Mouse (Mus musculus): ENCODE results near the gene Kcnk13. TPM values are rescaled to one million over a fixed set of nuclear protein-coding genes. Genes with fewer than 3 reads are reported as not detected.

The Kcnk13 gene
- polyA plus RNA-seq, 1 experiment from 2014 or later, result 0.94 TPM

DNA sequence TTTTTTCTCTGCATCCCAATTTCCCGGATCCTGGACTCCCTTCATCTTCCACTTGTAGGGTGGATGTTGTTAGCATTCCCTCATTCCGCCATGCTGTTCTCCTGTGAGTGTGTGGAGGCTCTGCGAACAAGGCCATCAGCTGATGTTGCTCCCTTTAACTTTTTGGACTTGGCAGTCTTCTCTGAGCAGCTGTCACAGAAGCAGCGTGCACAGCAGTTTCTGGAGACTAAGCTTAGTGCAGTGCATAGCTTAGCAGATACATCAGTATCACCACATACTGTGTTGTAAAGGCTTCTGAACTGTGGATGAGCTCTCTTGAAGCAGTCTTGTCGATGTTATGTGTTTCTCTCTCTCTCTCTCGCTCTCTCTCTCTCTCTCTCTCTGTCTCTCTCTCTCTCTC, 25.1 kb upstream of the Kcnk13 start:
- no peaks in the 10 kb centered on the region for H3K9me3 ChIP-seq
- 89% methylated on average over 6 of the region's 6 CpGs for WGBS
- H3K4me2 ChIP-seq, result no peak overlapping the region
- H3K4me1 ChIP-seq, result no peaks in the 10 kb centered on the region
- H3K27ac ChIP-seq, result no peak overlapping the region
- no peaks in the 10 kb centered on the region for H3K27me3 ChIP-seq
- H3K36me3 ChIP-seq, result peaks cover 83% of the 10 kb centered on the region
- no peak for ATAC-seq (ENCODE audit: insufficient number of reproducible peaks, insufficient read depth, low FRiP score, low TSS enrichment, low read depth)
- no peak overlapping the region for H3K4me3 ChIP-seq
- H3K9ac ChIP-seq, result no peak overlapping the region

DNA sequence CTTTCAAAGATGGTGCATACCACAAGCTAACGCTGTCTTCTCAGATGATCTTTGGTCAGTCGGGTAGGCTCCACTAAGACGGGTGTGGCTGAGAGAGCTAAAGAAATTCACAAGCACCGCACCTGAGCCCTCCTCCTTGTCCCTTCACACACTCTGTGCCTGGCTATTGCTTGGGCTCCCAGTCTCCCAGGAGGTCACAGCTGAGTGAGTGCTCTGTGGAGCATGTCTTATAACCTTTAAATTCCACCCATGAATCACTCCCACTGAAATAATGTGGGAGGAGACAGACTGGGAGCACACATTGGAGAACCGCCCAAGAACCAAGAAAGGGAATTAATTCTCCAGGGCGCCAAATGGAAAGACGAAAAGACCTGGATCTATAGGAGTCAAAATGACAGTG, 23.6 kb upstream of the Kcnk13 start:
- ATAC-seq (ENCODE audit: insufficient number of reproducible peaks, insufficient read depth, low FRiP score, low TSS enrichment, low read depth), result no peak
- H3K4me2 ChIP-seq, result no peak overlapping the region
- no peak overlapping the region for H3K27ac ChIP-seq
- H3K27me3 ChIP-seq, result no peaks in the 10 kb centered on the region
- H3K4me1 ChIP-seq, result no peaks in the 10 kb centered on the region
- no peak overlapping the region for H3K9ac ChIP-seq
- H3K9me3 ChIP-seq, result no peaks in the 10 kb centered on the region
- H3K4me3 ChIP-seq, result no peak overlapping the region
- H3K36me3 ChIP-seq, result peaks cover 77% of the 10 kb centered on the region
- 90% methylated on average over 7 of the region's 7 CpGs for WGBS

DNA sequence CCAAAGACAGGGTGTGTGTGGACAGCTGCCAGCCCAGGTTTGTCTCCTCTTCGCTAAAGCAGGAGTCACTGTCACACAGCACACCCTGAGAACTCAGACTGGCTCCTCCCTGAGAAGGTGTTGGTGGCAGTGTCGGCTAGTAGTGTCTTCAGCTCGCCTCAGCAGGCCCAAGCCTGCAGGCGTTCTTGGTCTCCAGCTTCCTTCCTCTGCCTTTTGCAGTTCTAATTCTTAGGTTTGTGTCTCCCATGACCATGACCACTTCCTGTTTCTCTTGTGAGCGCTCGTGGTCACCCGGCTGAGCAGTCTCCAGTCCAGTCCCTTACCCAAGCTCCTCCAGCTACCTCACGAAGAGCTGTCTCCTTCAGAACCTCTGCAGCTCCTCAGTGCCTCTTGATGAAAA, 21.9 kb upstream of the Kcnk13 start:
- no peak overlapping the region for H3K4me3 ChIP-seq
- H3K4me2 ChIP-seq, result no peak overlapping the region
- no peaks in the 10 kb centered on the region for H3K27me3 ChIP-seq
- H3K4me1 ChIP-seq, result no peaks in the 10 kb centered on the region
- H3K9me3 ChIP-seq, result no peaks in the 10 kb centered on the region
- ATAC-seq (ENCODE audit: insufficient number of reproducible peaks, insufficient read depth, low FRiP score, low TSS enrichment, low read depth), result no peak
- H3K36me3 ChIP-seq, result peaks cover 69% of the 10 kb centered on the region
- WGBS, result 75% methylated on average over 8 of the region's 8 CpGs
- no peak overlapping the region for H3K27ac ChIP-seq
- no peak overlapping the region for H3K9ac ChIP-seq

DNA sequence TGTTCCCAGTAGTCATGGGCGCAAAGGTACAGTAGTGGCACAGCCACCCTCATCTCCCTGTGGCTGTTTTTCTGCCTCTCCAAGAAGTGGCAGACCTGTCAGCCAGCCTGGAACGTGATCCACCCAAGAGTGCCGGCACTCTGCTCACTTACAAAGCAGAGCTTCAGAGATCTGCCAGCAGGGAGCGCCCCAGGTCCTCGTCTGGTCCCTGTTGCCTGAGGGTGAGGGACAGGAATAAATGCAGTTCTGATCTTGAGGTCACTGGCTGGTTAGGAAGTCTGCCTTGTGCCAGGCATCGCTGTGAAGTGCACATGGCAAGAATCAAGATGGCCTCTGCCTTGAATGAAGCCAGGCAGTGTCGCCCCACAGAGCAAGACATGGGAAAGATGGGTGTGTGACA, 11.4 kb upstream of the Kcnk13 start:
- Histone ChIP-seq H3K9me3 (no peaks in the 10 kb centered on the region), H3K4me2 (no peak overlapping the region), H3K36me3 (peaks cover 26% of the 10 kb centered on the region), H3K9ac (no peak overlapping the region), H3K27ac (no peak overlapping the region), H3K27me3 (no peaks in the 10 kb centered on the region), H3K4me3 (no peak overlapping the region), H3K4me1 (peaks cover 4% of the 10 kb centered on the region; the same call in 1 of the 2 replicates)
- ATAC-seq (ENCODE audit: insufficient number of reproducible peaks, insufficient read depth, low FRiP score, low TSS enrichment, low read depth), result no peak
- WGBS, result 51% methylated on average over 7 of the region's 7 CpGs

DNA sequence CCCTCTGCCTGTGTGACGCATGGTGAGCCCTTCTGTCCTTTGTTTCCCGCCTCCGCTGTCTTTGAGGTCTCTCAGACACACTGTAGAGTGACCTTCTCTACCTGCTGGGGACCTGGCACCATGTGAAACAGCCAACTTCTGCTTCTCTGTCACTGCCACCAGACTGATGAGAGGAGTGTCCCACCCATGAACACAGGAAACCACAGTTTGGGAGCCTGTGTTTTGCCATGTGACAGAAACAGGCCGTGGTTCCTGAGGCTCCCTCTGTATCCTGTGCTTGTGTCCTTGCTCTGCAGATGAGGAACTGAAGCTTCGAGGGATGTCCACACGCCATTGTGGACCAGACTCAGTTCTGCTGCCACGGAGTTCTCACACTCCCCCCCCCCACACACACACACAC, 7.9 kb upstream of the Kcnk13 start:
- peaks cover 17% of the 10 kb centered on the region for H3K27me3 ChIP-seq
- WGBS, result 84% methylated on average over 7 of the region's 7 CpGs
- H3K9me3 ChIP-seq, result no peaks in the 10 kb centered on the region
- no peak overlapping the region for H3K9ac ChIP-seq
- H3K27ac ChIP-seq, result no peak overlapping the region
- H3K4me3 ChIP-seq, result no peak overlapping the region
- no peak overlapping the region for H3K4me2 ChIP-seq
- peaks cover 17% of the 10 kb centered on the region for H3K36me3 ChIP-seq
- peaks cover 10% of the 10 kb centered on the region; the same call in 1 of the 2 replicates for H3K4me1 ChIP-seq
- ATAC-seq (ENCODE audit: insufficient number of reproducible peaks, insufficient read depth, low FRiP score, low TSS enrichment, low read depth), result no peak

DNA sequence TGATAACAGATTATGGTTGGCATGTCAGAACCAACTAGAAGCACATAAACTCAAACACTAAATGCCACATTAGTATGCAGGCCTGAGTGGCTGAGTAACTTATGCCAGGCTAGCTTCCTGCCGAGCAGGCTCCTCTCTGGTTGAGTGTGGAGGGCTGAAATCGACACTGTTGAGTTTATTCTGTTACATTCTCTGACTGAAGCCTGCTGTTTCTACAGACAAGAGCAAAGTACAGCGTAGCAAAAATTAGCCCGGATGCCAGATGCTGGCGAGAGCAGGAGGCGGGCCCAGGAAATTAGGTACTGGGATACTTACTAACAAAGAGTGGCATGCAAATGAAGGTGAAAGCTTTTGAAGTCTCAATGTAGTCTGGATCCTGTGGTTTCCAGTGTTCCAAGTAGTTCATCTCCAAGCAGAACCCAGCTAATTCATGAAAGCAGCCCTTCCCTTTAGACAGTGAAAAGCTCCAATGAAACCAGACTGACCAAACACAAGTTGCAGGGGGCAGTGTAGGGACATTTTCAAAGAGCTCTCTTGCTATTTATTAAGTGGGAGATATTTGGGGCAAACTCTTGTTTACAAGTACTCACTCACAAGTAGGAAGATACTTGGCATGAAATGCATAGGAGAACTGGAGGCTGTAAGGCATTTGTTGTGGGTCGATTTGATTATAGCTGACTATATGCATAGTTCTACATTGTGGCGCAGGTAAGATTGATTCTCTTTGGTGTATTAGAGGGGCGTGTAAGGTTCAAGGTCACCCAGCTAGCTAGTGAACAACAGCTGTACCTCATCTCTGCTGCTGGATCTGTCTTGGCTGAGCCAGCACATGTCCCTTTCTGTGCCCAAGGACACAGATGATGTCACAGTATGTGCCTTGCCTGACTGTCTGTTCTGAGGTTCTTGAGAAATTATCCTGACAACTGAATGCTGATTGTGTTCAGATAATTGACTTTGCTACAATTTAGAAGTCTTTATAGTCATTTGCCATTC, 5.9 kb upstream of the Kcnk13 start:
- no peaks in the 10 kb centered on the region for H3K9me3 ChIP-seq
- no peak overlapping the region for H3K4me3 ChIP-seq
- ATAC-seq (ENCODE audit: insufficient number of reproducible peaks, insufficient read depth, low FRiP score, low TSS enrichment, low read depth), result no peak
- 43% methylated on average over 9 of the region's 9 CpGs for WGBS
- no peak overlapping the region for H3K27ac ChIP-seq
- H3K4me2 ChIP-seq, result no peak overlapping the region
- no peak overlapping the region for H3K9ac ChIP-seq
- peaks cover 26% of the 10 kb centered on the region for H3K27me3 ChIP-seq
- peaks cover 13% of the 10 kb centered on the region for H3K36me3 ChIP-seq
- H3K4me1 ChIP-seq, result peaks cover 10% of the 10 kb centered on the region; the same call in 1 of the 2 replicates

DNA sequence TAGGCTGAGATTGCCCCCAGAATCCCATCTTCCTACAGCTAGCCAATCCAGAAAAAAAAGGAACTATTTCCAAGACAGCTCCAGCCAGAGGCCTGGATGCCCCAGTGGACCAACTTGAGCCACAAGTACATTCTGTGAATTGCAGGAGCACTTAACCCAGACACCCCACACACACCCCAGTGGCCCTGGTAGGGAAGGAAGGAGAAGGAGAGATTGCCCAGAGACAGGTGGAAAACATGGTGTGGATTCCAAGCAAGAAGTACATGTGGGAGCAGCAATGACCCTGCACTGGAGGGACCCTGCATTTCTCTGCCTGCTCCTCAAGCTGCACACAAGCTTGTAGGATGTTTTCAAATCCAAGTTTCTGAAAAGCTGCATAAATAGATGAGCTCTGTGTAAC, 5.0 kb upstream of the Kcnk13 start:
- Histone ChIP-seq H3K4me3 (no peak overlapping the region), H3K4me1 (peaks cover 12% of the 10 kb centered on the region), H3K9ac (no peak overlapping the region), H3K27me3 (peaks cover 35% of the 10 kb centered on the region), H3K36me3 (peaks cover 13% of the 10 kb centered on the region), H3K9me3 (no peaks in the 10 kb centered on the region), H3K27ac (no peak overlapping the region), H3K4me2 (no peak overlapping the region)
- ATAC-seq (ENCODE audit: insufficient number of reproducible peaks, insufficient read depth, low FRiP score, low TSS enrichment, low read depth), result no peak

DNA sequence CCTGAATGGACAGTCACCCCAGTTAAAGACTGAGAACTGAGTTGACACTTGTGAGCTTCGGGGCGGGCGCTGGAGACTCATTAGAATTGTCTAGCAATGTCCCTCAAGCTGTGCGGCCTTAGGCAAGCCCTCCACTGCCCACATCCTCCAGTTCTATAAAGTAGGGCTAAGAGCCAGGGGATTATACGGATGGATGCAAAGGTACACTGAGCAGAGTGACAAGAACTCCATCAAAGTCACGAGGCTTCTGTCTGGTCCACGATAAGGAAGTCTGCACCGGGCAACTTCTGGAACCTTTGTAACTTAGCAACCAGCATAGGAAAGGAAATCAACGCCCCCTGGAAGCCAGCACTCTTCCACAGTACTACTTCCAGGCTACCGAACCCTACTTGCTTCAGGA, 4.4 kb upstream of the Kcnk13 start:
- Histone ChIP-seq H3K27ac (no peak overlapping the region), H3K27me3 (peaks cover 42% of the 10 kb centered on the region), H3K9me3 (no peaks in the 10 kb centered on the region), H3K4me3 (no peak overlapping the region), H3K9ac (no peak overlapping the region), H3K4me1 (peaks cover 19% of the 10 kb centered on the region), H3K36me3 (peaks cover 13% of the 10 kb centered on the region), H3K4me2 (no peak overlapping the region)
- WGBS, result 40% methylated on average over 10 of the region's 10 CpGs
- ATAC-seq (ENCODE audit: insufficient number of reproducible peaks, insufficient read depth, low FRiP score, low TSS enrichment, low read depth), result no peak

DNA sequence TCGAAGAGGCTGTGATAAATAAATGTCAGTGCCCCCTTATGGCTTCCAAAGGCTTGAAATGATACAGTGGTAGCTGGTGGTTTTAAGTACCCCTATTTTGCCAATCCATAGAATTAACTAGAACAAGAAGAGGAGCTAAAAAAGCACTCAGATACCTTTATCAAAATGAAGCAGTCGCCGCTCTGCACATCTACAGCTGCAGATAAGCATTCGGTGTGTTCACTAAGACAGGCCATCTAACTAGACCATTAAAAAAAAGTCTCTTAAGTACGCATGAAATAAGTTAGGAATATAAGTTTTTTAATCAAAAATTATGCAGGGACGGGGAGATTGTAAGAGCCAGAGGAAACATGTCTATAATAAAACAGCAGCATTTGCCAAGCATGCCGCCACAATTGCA, 3.6 kb upstream of the Kcnk13 start:
- H3K36me3 ChIP-seq, result peaks cover 6% of the 10 kb centered on the region
- H3K27me3 ChIP-seq, result peaks cover 49% of the 10 kb centered on the region
- H3K4me2 ChIP-seq, result no peak overlapping the region
- H3K4me1 ChIP-seq, result peaks cover 26% of the 10 kb centered on the region
- WGBS, result 85% methylated on average over 7 of the region's 7 CpGs
- no peak overlapping the region for H3K9ac ChIP-seq
- no peak overlapping the region for H3K4me3 ChIP-seq
- ATAC-seq (ENCODE audit: insufficient number of reproducible peaks, insufficient read depth, low FRiP score, low TSS enrichment, low read depth), result no peak
- H3K9me3 ChIP-seq, result no peaks in the 10 kb centered on the region
- no peak overlapping the region for H3K27ac ChIP-seq

DNA sequence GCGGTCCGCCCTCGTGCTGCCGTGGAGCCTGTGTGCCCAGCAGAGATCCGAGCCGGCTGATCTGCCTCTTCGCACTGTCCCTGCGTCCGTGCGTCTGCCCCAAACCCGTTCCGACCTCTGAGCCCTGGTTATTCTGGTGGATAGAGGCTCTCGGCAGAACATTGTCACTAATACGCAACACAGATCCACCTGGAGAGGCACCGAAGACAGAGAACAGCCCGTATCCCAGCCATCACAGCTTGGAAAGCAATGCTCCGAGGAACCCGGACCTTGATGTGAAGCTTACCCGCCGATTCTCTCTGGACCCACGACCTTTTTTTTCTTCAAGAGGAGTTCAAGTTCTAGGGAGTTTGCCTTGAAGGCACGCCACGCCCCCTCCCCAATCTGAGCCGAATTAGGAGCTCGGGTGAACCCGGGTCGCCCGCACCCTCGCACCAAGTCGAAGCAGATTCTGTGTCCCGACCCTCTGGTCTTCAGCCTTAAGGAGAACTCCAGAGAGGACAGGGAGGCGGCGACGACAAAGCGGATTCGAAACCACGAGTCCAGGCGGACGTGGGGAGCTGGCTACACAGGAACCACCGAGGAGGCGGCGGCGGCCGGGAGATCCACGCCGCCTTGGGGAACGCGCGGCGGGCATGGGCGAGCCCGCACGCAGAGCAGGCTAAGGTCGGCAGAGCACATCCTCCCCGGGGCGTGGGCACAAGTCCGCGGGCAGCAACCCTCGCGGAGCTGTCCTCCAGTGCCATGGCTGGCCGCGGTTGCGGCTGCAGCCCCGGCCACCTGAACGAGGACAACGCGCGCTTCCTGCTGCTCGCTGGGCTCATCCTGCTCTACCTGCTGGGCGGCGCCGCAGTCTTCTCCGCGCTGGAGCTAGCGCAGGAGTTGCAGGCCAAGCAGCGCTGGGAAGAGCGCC, 1.2 kb downstream of the Kcnk13 start:
- H3K4me1 ChIP-seq, result peaks cover 33% of the 10 kb centered on the region
- H3K36me3 ChIP-seq, result no peaks in the 10 kb centered on the region
- H3K4me2 ChIP-seq, result peak overlapping the region; percentile 80
- under 1% methylated on average over 77 of the region's 77 CpGs for WGBS
- H3K27ac ChIP-seq, result no peak overlapping the region
- no peaks in the 10 kb centered on the region for H3K9me3 ChIP-seq
- no peak for ATAC-seq (ENCODE audit: insufficient number of reproducible peaks, insufficient read depth, low FRiP score, low TSS enrichment, low read depth)
- H3K9ac ChIP-seq, result peak overlapping the region; percentile 61
- H3K27me3 ChIP-seq, result peaks cover 83% of the 10 kb centered on the region
- peak overlapping the region; percentile 48 for H3K4me3 ChIP-seq

DNA sequence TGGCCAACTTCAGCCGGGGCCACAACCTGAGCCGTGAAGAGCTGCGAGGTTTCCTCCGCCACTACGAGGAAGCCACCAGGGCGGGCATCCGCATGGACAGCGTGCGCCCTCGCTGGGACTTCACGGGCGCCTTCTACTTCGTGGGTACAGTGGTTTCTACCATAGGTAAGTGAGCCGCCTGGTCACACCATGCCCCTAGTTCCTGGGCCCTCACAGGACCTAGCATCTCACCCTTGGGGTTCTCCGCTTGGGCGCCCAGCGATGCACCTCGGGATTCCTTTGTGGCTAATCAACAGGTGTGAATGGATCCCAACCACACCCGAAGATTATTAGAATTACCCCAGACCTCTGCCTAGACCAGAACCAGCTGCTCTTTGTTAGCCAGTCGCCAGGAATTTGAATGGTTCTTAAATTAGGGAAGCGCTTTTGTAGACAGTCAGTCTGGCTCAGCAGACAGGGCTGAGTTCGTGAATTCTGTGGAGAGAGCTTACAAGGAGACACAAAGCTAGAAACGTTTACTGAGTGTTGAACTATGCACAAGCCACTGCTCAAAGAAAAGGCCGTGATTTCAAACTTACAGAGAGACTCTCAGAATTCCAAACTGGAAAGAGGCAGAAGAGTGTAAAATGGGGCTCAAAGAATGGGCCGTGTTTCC, 1.9 kb downstream of the Kcnk13 start:
- Histone ChIP-seq H3K9me3 (no peaks in the 10 kb centered on the region), H3K9ac (peak overlapping the region; percentile 61), H3K4me2 (peak overlapping the region; percentile 80), H3K4me3 (peak overlapping the region; percentile 48), H3K27me3 (peaks cover 77% of the 10 kb centered on the region), H3K4me1 (peaks cover 33% of the 10 kb centered on the region), H3K36me3 (no peaks in the 10 kb centered on the region), H3K27ac (no peak overlapping the region)
- no peak for ATAC-seq (ENCODE audit: insufficient number of reproducible peaks, insufficient read depth, low FRiP score, low TSS enrichment, low read depth)
- 2% methylated on average over 25 of the region's 25 CpGs for WGBS
